Mouse (Mus musculus) heart, embryonic 15.5 days (tissue): Measurements from ENCODE around the gene Thra. TPM values are rescaled to one million over a fixed set of nuclear protein-coding genes. Genes with fewer than 3 reads are reported as not detected.

Experiments used
- ATAC-seq: fragments of 200-750 bp; cut with Nextera tagmentation; replicated peaks from 2 replicates; pipeline ENCODE4 v1.8.0; 2017; ENCODE audit warnings: low read depth, moderate TSS enrichment; ENCODE audit not compliant: insufficient number of reproducible peaks, insufficient read depth, low FRiP score
- H3K27ac ChIP-seq: fragments of 300-500 bp; sonication (generic); 2 replicates; pipeline ENCODE4 v1.5.1; 2015; ENCODE audit warnings: mild to moderate bottlenecking, inconsistent platforms
- H3K27me3 ChIP-seq: fragments of 300-500 bp; sonication (generic); 2 replicates; pipeline ENCODE4 v1.6.1; 2015; ENCODE audit warnings: inconsistent platforms
- H3K36me3 ChIP-seq: fragments of 300-500 bp; sonication (generic); 2 replicates; pipeline ENCODE4 v1.6.1; 2015; ENCODE audit warnings: mild to moderate bottlenecking, inconsistent platforms
- H3K4me1 ChIP-seq: fragments of 300-500 bp; sonication (generic); replicated peaks from 2 replicates; pipeline ENCODE4 v1.6.1; 2015; ENCODE audit warnings: inconsistent platforms
- H3K4me2 ChIP-seq: fragments of 300-500 bp; sonication (generic); 2 replicates; pipeline ENCODE4 v1.6.1; 2015; ENCODE audit warnings: inconsistent platforms, mild to moderate bottlenecking, moderate library complexity
- H3K4me3 ChIP-seq: fragments of 300-500 bp; sonication (generic); 2 replicates; pipeline ENCODE4 v1.5.1; 2015; ENCODE audit warnings: mild to moderate bottlenecking, inconsistent platforms
- H3K9ac ChIP-seq: fragments of 300-500 bp; sonication (generic); 2 replicates; pipeline ENCODE4 v1.6.1; 2015; ENCODE audit warnings: mild to moderate bottlenecking, inconsistent platforms
- H3K9me3 ChIP-seq: fragments of 300-500 bp; sonication (generic); replicated peaks from 2 replicates; pipeline ENCODE4 v1.6.1; 2016; ENCODE audit warnings: inconsistent platforms
- WGBS: fragments of 180-500 bp; shearing (Covaris S2); methylation state at CpG from one replicate; pipeline ENCODE4 v1.1.7; 2015; ENCODE audit warnings: mixed read lengths; 5-methylcytosine and 5-hydroxymethylcytosine counted together
- polyA plus RNA-seq: library from polyadenylated mRNA; unstranded; fragments of >200 nt; fragmentation: Nextera tagmentation; extraction: Ambion mirVana; gene quantifications from 2 replicates; pipeline ENCODE4 v1.2.1, GENCODE M21; 2015

The Thra gene
- polyA plus RNA-seq, 1 experiment from 2014 or later: 34.8 TPM

- Histone ChIP-seq H3K27me3 (no peaks in the 10 kb centered on the region), H3K9ac (no peak overlapping the region), H3K9me3 (no peaks in the 10 kb centered on the region), H3K4me2 (no peak overlapping the region), H3K4me1 (peaks cover 4% of the 10 kb centered on the region; the same call in 1 of the 2 replicates), H3K36me3 (peaks cover 83% of the 10 kb centered on the region), H3K4me3 (no peak overlapping the region), H3K27ac (no peak overlapping the region)
- ATAC-seq: no peak
- 85% methylated on average over 1 of the region's 1 CpGs for WGBS
Observed at GRCm38 (mm10) chr11:98816706-98817239, 76.3 kb downstream of the Thra start.

Other genes starting within 250 kb of the Thra start
- gene Ikzf3, start 194.6 kb upstream of the Thra start, polyA plus RNA-seq: 0.05 and 0.70 TPM in 2 replicates
- 0.11 and 0.43 TPM in 2 replicates for gene Zpbp2, start 189.5 kb upstream of the Thra start, polyA plus RNA-seq
- gene Ormdl3, start 153.3 kb upstream of the Thra start, polyA plus RNA-seq: 55.6 and 68.0 TPM in 2 replicates
- not detected in 2 replicates for gene Lrrc3c, start 142.3 kb upstream of the Thra start, polyA plus RNA-seq
- gene Gm12355, start 115.0 kb upstream of the Thra start, polyA plus RNA-seq: 0.14 and 0.96 TPM in 2 replicates
- not detected in 2 replicates for gene Gsdma3, start 114.3 kb upstream of the Thra start, polyA plus RNA-seq
- gene Gsdma2, start 93.9 kb upstream of the Thra start, polyA plus RNA-seq: not detected in 2 replicates
- gene Gsdma, start 76.3 kb upstream of the Thra start, polyA plus RNA-seq: not detected in 2 replicates
- 141 and 177 TPM in 2 replicates for gene Psmd3, start 58.1 kb upstream of the Thra start, polyA plus RNA-seq
- gene Csf3, start 39.4 kb upstream of the Thra start, polyA plus RNA-seq: not detected in 2 replicates
- 33.5 and 43.0 TPM in 2 replicates for gene Med24, start 11.2 kb upstream of the Thra start, polyA plus RNA-seq
- 7.0 and 7.5 TPM in 2 replicates for gene Nr1d1, start 34.7 kb downstream of the Thra start, polyA plus RNA-seq
- gene Msl1, start 54.9 kb downstream of the Thra start, polyA plus RNA-seq: 15.5 and 17.2 TPM in 2 replicates
- gene Casc3, start 64.3 kb downstream of the Thra start, polyA plus RNA-seq: 21.3 and 27.6 TPM in 2 replicates
- 0.71 and 1.5 TPM in 2 replicates for gene Rapgefl1, start 96.1 kb downstream of the Thra start, polyA plus RNA-seq
- gene Wipf2, start 123.0 kb downstream of the Thra start, polyA plus RNA-seq: 2.2 and 2.8 TPM in 2 replicates
- gene Cdc6, start 167.2 kb downstream of the Thra start, polyA plus RNA-seq: 14.2 and 20.4 TPM in 2 replicates
- 26.2 and 31.0 TPM in 2 replicates for gene Rara, start 187.2 kb downstream of the Thra start, polyA plus RNA-seq
- 3.6 and 4.4 TPM in 2 replicates for gene Gjd3, start 242.4 kb downstream of the Thra start, polyA plus RNA-seq